Mouse (Mus musculus): Measurements from ENCODE around the gene Eps8l1. TPM values are rescaled to one million over a fixed set of nuclear protein-coding genes. Genes with fewer than 3 reads are reported as not detected.

Gene Eps8l1
- polyA plus RNA-seq, 1 experiment = 10.6 TPM

DNA sequence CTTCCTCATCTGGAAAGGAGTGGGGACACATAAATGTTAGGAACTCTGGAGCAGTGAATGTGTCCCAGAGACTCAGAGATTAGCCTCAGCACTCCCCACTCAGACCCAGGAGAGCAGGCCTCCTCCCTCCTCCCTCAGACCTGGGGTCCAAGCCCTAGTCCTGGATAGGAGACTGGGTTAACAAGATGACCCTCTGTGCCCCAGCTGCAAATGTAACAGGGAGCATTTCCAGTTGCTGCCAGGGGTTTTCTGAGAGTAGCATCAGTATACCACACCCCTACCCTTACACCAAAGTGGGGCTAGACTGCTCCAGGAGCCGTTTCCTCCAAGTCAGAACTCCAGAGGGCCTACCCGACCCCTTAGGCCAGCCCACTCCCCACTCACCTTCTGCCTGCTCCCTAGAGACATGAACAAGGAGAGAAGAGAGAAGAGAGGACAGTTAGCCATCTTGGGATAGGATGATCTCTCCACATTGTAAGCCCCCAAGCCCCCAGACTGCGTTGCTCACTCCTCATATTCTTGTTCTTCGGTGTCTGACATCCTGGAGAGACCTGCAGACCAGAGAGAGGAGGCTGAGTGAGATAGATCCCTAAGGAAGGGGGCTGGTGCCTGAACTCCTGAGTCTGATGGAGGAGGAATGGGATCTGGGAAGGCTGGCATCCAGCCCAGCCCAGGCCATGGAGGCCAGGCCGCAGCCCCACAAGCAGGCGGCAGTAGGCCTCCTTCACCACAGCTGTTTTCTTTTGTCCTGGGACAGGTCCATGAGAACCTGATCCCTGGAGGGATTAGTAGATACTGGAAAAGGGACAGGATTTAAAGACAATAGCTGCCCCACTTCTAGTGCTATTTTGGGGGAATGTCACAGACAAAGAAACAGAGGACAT is 53.6 kb downstream of the Eps8l1 start:
- no peaks in the 10 kb centered on the region for H3K27me3 ChIP-seq (ENCODE audit: control insufficient read depth, insufficient read depth, low read length)
- 60% methylated on average over 6 of the region's 6 CpGs for WGBS
- DNase-seq = no peak
- H3K27ac ChIP-seq (ENCODE audit: insufficient read depth, low read length) = no peak overlapping the region
- H3K4me3 ChIP-seq (replicated peaks; ENCODE audit: insufficient read depth, low read depth, low read length) = no peak overlapping the region
- TF ChIP-seq POLR2A (IDR thresholded peaks at IDR 0.05; ENCODE audit: borderline replicate concordance, insufficient read depth, low read length) = no peak
- no peak for TF ChIP-seq CTCF (IDR thresholded peaks at IDR 0.05; ENCODE audit: borderline replicate concordance, insufficient read depth, low read depth, low read length)
- no peaks in the 10 kb centered on the region for H3K4me1 ChIP-seq (ENCODE audit: control insufficient read depth, insufficient read depth, low read length)

DNA sequence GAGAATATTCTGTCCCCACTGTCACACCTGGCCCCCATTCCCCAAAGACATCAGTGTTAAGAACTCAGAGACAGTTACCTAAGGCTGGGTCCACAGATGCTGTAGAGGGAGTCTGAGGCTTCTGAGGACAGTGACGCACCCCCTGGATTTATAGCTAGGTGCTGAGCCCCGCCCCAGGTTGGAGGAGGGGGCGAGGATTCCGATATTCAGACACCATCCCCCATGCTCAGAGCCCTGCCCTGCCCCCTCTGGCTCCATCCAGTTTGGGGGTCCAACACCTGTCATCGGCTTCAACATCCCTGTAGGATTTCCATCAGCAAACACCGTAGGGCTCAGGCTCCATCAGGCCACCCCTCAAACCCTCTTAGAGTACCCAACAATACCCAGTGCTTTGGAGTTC is 55.4 kb downstream of the Eps8l1 start:
- 59% methylated on average over 6 of the region's 6 CpGs for WGBS
- Histone ChIP-seq H3K27ac (ENCODE audit: insufficient read depth, low read length) (no peak overlapping the region), H3K4me3 (replicated peaks; ENCODE audit: insufficient read depth, low read depth, low read length) (no peak overlapping the region), H3K27me3 (ENCODE audit: control insufficient read depth, insufficient read depth, low read length) (no peaks in the 10 kb centered on the region), H3K4me1 (ENCODE audit: control insufficient read depth, insufficient read depth, low read length) (no peaks in the 10 kb centered on the region)
- no peak for TF ChIP-seq CTCF (IDR thresholded peaks at IDR 0.05; ENCODE audit: borderline replicate concordance, insufficient read depth, low read depth, low read length)
- TF ChIP-seq POLR2A (IDR thresholded peaks at IDR 0.05; ENCODE audit: borderline replicate concordance, insufficient read depth, low read length) = no peak
- DNase-seq = no peak

DNA sequence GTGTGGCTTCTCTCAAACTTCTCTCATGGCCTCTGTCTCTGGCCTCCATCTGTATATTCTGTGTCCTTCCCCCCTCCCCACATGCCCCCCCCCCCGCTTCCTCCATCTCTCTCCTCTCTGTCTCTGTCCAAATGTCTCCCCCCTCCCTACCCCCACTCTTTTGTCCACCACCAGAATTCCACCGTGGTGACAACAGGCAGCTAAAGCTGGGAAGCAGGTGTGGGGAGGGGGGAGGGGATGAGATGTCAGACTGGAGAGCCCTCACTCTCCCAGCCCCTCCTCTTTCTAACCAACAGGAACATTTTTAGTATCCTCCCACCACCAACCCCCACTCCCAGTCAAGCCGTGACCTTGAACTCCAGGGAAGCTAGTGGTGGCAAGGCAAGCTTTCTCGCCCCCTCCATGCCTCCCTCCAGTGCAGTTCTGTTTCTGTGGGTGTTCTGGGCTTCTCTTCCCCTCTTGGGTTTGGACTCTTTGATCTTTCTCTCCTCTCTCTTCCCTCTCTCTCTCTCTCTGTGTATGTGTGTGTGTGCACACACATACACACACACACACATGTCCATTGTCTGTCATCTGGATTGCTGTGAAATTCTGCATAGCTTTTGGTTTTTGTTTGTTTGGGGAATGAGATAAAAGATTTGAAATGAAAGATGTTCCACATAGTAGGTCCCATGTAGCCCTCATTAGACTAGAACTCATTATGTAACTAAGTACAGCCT is 56.0 kb downstream of the Eps8l1 start, which contains the start of gene Tnnt1:
TSS of gene Tnnt1 (minus strand) at position 51 of the 719 bp plus-strand sequence.
- DNase-seq = no peak
- no peak within 1 kb of the TSS for H3K27ac ChIP-seq (ENCODE audit: insufficient read depth, low read length)
- no peak within 1 kb of the TSS for H3K4me3 ChIP-seq (replicated peaks; ENCODE audit: insufficient read depth, low read depth, low read length)
- H3K27me3 ChIP-seq (ENCODE audit: control insufficient read depth, insufficient read depth, low read length) = no peaks in the 10 kb centered on the region
- 28% methylated on average over 4 of the region's 4 CpGs for WGBS
- TF ChIP-seq CTCF (IDR thresholded peaks at IDR 0.05; ENCODE audit: borderline replicate concordance, insufficient read depth, low read depth, low read length) = no peak
- no peak for TF ChIP-seq POLR2A (IDR thresholded peaks at IDR 0.05; ENCODE audit: borderline replicate concordance, insufficient read depth, low read length)
- H3K4me1 ChIP-seq (ENCODE audit: control insufficient read depth, insufficient read depth, low read length) = no peaks in the 10 kb centered on the region

DNA sequence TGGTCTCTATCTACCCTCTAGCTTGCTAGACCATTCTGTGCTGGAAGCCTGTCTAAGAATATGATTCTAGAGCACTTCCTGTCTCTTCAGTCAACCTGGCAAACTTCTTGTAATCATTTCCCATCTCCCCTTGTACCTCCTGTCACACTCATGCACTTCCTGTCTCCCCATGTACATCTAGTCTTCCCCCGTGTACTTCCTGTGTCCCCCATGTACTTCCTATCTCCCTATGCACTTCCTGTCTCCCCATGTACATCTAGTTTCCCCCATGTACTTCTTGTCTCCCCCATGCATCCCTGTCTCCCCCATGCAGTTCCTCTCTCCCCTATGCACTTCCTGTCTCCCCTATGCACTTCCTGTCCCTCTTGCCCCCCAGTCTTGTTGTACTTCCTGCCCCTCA is 58.0 kb downstream of the Eps8l1 start:
- Histone ChIP-seq H3K4me1 (ENCODE audit: control insufficient read depth, insufficient read depth, low read length) (no peaks in the 10 kb centered on the region), H3K27ac (ENCODE audit: insufficient read depth, low read length) (no peak overlapping the region), H3K4me3 (replicated peaks; ENCODE audit: insufficient read depth, low read depth, low read length) (no peak overlapping the region), H3K27me3 (ENCODE audit: control insufficient read depth, insufficient read depth, low read length) (no peaks in the 10 kb centered on the region)
- TF ChIP-seq CTCF (IDR thresholded peaks at IDR 0.05; ENCODE audit: borderline replicate concordance, insufficient read depth, low read depth, low read length) (no peak), POLR2A (IDR thresholded peaks at IDR 0.05; ENCODE audit: borderline replicate concordance, insufficient read depth, low read length) (no peak)
- 72% methylated on average over 1 of the region's 1 CpGs for WGBS
- DNase-seq = no peak

DNA sequence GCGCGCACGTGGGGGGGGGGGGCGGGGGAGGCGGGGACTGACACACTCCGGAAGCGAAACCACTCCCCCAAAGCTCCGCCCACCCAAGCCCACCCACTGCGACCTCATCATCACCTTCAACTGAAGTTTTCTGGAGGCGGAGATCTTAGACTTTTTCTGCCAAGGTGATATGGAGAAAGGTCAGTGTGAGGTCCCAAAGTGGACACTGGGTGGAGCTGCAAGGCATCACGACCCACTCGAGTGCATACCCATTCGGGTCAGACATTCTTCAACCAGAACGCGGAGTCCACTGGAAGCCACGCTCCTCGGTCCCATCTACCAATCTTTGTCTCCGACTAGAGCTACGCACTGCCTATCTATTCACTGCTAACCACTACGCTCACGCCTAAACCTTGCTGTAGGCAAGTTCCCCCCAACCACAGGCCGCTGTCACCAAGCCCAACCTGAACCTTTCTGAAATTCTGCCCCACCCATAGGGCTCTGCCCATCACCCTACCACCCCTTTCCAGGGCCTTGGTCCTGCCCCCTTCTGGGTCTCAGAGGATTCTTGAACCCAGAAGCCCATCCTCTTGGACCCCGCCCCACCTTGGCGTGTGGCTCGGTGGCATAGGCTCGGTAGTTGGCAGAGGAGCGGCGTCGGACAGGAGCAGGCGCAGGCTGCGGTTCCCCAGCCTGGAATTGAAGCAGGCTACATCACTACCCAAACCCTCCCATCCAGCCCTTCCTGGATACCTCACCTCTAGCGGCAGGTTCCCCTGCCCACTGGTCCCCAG is 60.9 kb downstream of the Eps8l1 start:
- Histone ChIP-seq H3K27me3 (ENCODE audit: control insufficient read depth, insufficient read depth, low read length) (no peaks in the 10 kb centered on the region), H3K27ac (ENCODE audit: insufficient read depth, low read length) (no peak overlapping the region), H3K4me1 (ENCODE audit: control insufficient read depth, insufficient read depth, low read length) (no peaks in the 10 kb centered on the region), H3K4me3 (replicated peaks; ENCODE audit: insufficient read depth, low read depth, low read length) (no peak overlapping the region)
- DNase-seq = no peak
- TF ChIP-seq POLR2A (IDR thresholded peaks at IDR 0.05; ENCODE audit: borderline replicate concordance, insufficient read depth, low read length) (no peak), CTCF (IDR thresholded peaks at IDR 0.05; ENCODE audit: borderline replicate concordance, insufficient read depth, low read depth, low read length) (peak; percentile 3; the same call in 1 of the 2 replicates)
- 32% methylated on average over 32 of the region's 32 CpGs for WGBS

DNA sequence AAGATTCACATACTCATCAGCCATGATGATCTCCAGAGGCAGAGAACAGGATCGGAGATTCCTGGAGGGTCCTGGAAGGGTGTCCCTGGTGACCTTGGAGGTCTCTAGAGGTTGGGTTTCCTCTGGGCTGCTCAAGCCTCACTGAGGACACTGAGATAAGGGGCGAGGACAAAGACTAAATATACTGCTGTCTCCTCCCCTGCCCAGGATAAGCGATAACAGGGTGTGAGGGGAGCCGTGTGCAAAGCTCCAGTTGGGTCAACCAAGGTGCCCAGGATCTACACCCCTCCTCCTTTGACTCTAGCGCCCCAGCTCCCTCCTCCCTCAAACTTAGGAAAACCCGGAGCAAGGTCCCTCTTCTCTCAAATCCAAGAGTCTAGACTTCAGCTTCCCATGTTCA is 61.8 kb downstream of the Eps8l1 start:
- no peaks in the 10 kb centered on the region for H3K4me1 ChIP-seq (ENCODE audit: control insufficient read depth, insufficient read depth, low read length)
- H3K4me3 ChIP-seq (replicated peaks; ENCODE audit: insufficient read depth, low read depth, low read length) = no peak overlapping the region
- no peak for DNase-seq
- 85% methylated on average over 6 of the region's 6 CpGs for WGBS
- H3K27me3 ChIP-seq (ENCODE audit: control insufficient read depth, insufficient read depth, low read length) = no peaks in the 10 kb centered on the region
- no peak for TF ChIP-seq POLR2A (IDR thresholded peaks at IDR 0.05; ENCODE audit: borderline replicate concordance, insufficient read depth, low read length)
- TF ChIP-seq CTCF (IDR thresholded peaks at IDR 0.05; ENCODE audit: borderline replicate concordance, insufficient read depth, low read depth, low read length) = no peak
- H3K27ac ChIP-seq (ENCODE audit: insufficient read depth, low read length) = no peak overlapping the region

Data from cerebellum, adult 2 months (tissue).